Mouse (Mus musculus) limb, embryonic 11.5 days (tissue): ENCODE data around the gene Nlgn2. TPM values are rescaled to one million over a fixed set of nuclear protein-coding genes. Genes with fewer than 3 reads are reported as not detected.

Experiments used
- ATAC-seq: fragments of 200-750 bp; cut with Nextera tagmentation; 2 replicates; pipeline ENCODE4 v1.8.0; 2017; ENCODE audit warnings: low read depth; ENCODE audit not compliant: insufficient number of reproducible peaks, low FRiP score, low TSS enrichment
- DNase-seq: peaks from one replicate; pipeline ENCODE4 v3.0.0-alpha.2; 2015; ENCODE audit warnings: low spot score
- H3K27ac ChIP-seq: fragments of 300-500 bp; sonication (generic); replicated peaks from 2 replicates; pipeline ENCODE4 v1.5.1; 2014; ENCODE audit warnings: low read depth, mild to moderate bottlenecking, low read length
- H3K27me3 ChIP-seq: fragments of 300-500 bp; sonication (generic); 2 replicates; pipeline ENCODE4 v1.6.1; 2014; ENCODE audit warnings: mild to moderate bottlenecking, low read length, mixed read lengths; ENCODE audit not compliant: control insufficient read depth, insufficient read depth
- H3K36me3 ChIP-seq: fragments of 300-500 bp; sonication (generic); 2 replicates; pipeline ENCODE4 v1.6.1; 2014; ENCODE audit warnings: mild to moderate bottlenecking, low read length, moderate library complexity, mixed read lengths; ENCODE audit not compliant: control insufficient read depth, insufficient read depth
- H3K4me1 ChIP-seq: fragments of 300-500 bp; sonication (generic); 2 replicates; pipeline ENCODE4 v1.6.1; 2014; ENCODE audit warnings: low read length, mixed read lengths; ENCODE audit not compliant: control insufficient read depth, insufficient read depth
- H3K4me2 ChIP-seq: fragments of 300-500 bp; sonication (generic); 2 replicates; pipeline ENCODE4 v1.6.1; 2014; ENCODE audit warnings: low read depth, mild to moderate bottlenecking, moderate library complexity; ENCODE audit not compliant: severe bottlenecking
- H3K4me3 ChIP-seq: fragments of 300-500 bp; sonication (generic); 2 replicates; pipeline ENCODE4 v1.5.1; 2014; ENCODE audit warnings: low read depth, low read length
- H3K9ac ChIP-seq: fragments of 300-500 bp; sonication (generic); 2 replicates; pipeline ENCODE4 v1.6.1; 2014; ENCODE audit warnings: mild to moderate bottlenecking, low read length
- H3K9me3 ChIP-seq: fragments of 300-500 bp; sonication (generic); 2 replicates; pipeline ENCODE4 v1.6.1; 2016; ENCODE audit warnings: low read length; ENCODE audit not compliant: control insufficient read depth
- WGBS: fragments of 180-500 bp; shearing (Covaris S2); extraction: QIAGEN DNeasy Blood & Tissue Kit; methylation state at CpG from one replicate; pipeline ENCODE4 v1.1.7; 2014; 5-methylcytosine and 5-hydroxymethylcytosine counted together
- polyA plus RNA-seq: library from polyadenylated mRNA; unstranded; fragments of >200 nt; fragmentation: Nextera tagmentation; extraction: Ambion mirVana; gene quantifications from 2 replicates; pipeline ENCODE4 v1.2.1, GENCODE M21; 2014

Nlgn2 gene
- polyA plus RNA-seq, 1 experiment from 2014 or later, result 5.8 TPM

- Histone ChIP-seq H3K9me3 (no peaks in the 10 kb centered on the region), H3K9ac (no peak overlapping the region), H3K27me3 (peaks cover 14% of the 10 kb centered on the region), H3K4me3 (no peak overlapping the region), H3K27ac (no peak overlapping the region), H3K4me1 (no peaks in the 10 kb centered on the region), H3K4me2 (no peak overlapping the region), H3K36me3 (peaks cover 15% of the 10 kb centered on the region)
- no peak for ATAC-seq
- 73% methylated on average over 7 of the region's 7 CpGs for WGBS
- DNase-seq, result no peak
Observed at GRCm38 (mm10) chr11:69853994-69854393, 16.4 kb upstream of the Nlgn2 start.

GRCm38 (mm10) chr11:69850754-69851153, 13.2 kb upstream of the Nlgn2 start:
- Histone ChIP-seq H3K4me2 (no peak overlapping the region), H3K4me1 (peaks cover 11% of the 10 kb centered on the region), H3K9ac (no peak overlapping the region), H3K9me3 (no peaks in the 10 kb centered on the region), H3K4me3 (no peak overlapping the region), H3K27ac (no peak overlapping the region), H3K36me3 (peaks cover 15% of the 10 kb centered on the region), H3K27me3 (no peaks in the 10 kb centered on the region)
- no peak for DNase-seq
- WGBS, result 77% methylated on average over 8 of the region's 8 CpGs
- ATAC-seq, result no peak

GRCm38 (mm10) chr11:69849884-69850283, 12.3 kb upstream of the Nlgn2 start:
- 94% methylated on average over 15 of the region's 15 CpGs for WGBS

GRCm38 (mm10) chr11:69849128-69849527, 11.5 kb upstream of the Nlgn2 start:
- H3K9ac ChIP-seq, result no peak overlapping the region
- no peaks in the 10 kb centered on the region for H3K9me3 ChIP-seq
- DNase-seq (no peak), ATAC-seq (no peak)
- H3K36me3 ChIP-seq, result peaks cover 15% of the 10 kb centered on the region
- peaks cover 11% of the 10 kb centered on the region for H3K4me1 ChIP-seq
- 91% methylated on average over 9 of the region's 9 CpGs for WGBS
- no peaks in the 10 kb centered on the region for H3K27me3 ChIP-seq
- H3K4me2 ChIP-seq, result 0 out of 2 replicates have a peak overlapping the region, but pooled peaks have one; percentile 10
- H3K4me3 ChIP-seq, result no peak overlapping the region
- no peak overlapping the region for H3K27ac ChIP-seq

More at GRCm38 (mm10) chr11:69849884-69850283, 12.3 kb upstream of the Nlgn2 start:
- H3K27ac ChIP-seq, result no peak overlapping the region
- H3K27me3 ChIP-seq, result no peaks in the 10 kb centered on the region
- ATAC-seq (no peak), DNase-seq (no peak)
- peaks cover 15% of the 10 kb centered on the region for H3K36me3 ChIP-seq
- H3K4me1 ChIP-seq, result peaks cover 11% of the 10 kb centered on the region
- H3K4me3 ChIP-seq, result no peak overlapping the region
- no peaks in the 10 kb centered on the region for H3K9me3 ChIP-seq
- no peak overlapping the region for H3K9ac ChIP-seq
- H3K4me2 ChIP-seq, result no peak overlapping the region

- H3K4me2 ChIP-seq, result no peak overlapping the region; the same call in 1 of the 2 replicates
- H3K27ac ChIP-seq, result no peak overlapping the region
- peaks cover 15% of the 10 kb centered on the region for H3K36me3 ChIP-seq
- ATAC-seq (no peak), DNase-seq (no peak)
- no peak overlapping the region for H3K4me3 ChIP-seq
- WGBS, result 94% methylated on average over 6 of the region's 6 CpGs
- H3K9me3 ChIP-seq, result no peaks in the 10 kb centered on the region
- no peaks in the 10 kb centered on the region for H3K27me3 ChIP-seq
- peaks cover 11% of the 10 kb centered on the region for H3K4me1 ChIP-seq
- H3K9ac ChIP-seq, result no peak overlapping the region
Observed at GRCm38 (mm10) chr11:69848021-69848420, 10.4 kb upstream of the Nlgn2 start.

- H3K4me1 ChIP-seq, result peaks cover 11% of the 10 kb centered on the region
- H3K36me3 ChIP-seq, result peaks cover 15% of the 10 kb centered on the region
- ATAC-seq (peak; percentile 53; the same call in 1 of the 2 replicates), DNase-seq (peak; percentile 62)
- H3K4me2 ChIP-seq, result peak overlapping the region; percentile 75
- H3K27me3 ChIP-seq, result no peaks in the 10 kb centered on the region
- peak overlapping the region; percentile 97 for H3K27ac ChIP-seq
- H3K9me3 ChIP-seq, result no peaks in the 10 kb centered on the region
- H3K4me3 ChIP-seq, result peak overlapping the region; percentile 74
- peak overlapping the region; percentile 70 for H3K9ac ChIP-seq
- WGBS, result 11% methylated on average over 37 of the region's 37 CpGs
Observed at GRCm38 (mm10) chr11:69846738-69847688, 9.4 kb upstream of the Nlgn2 start.

GRCm38 (mm10) chr11:69846198-69846680, 8.7 kb upstream of the Nlgn2 start, which contains the start of gene Plscr3:
TSS of gene Plscr3 (plus strand) at chr11:69846376.
- peak; percentile 88 for ATAC-seq
- Histone ChIP-seq H3K27ac (peak within 1 kb of the TSS; percentile 97), H3K4me1 (peaks cover 11% of the 10 kb centered on the region), H3K9ac (peak within 1 kb of the TSS; percentile 70), H3K36me3 (peaks cover 10% of the 10 kb centered on the region), H3K9me3 (no peaks in the 10 kb centered on the region), H3K4me3 (peak within 1 kb of the TSS; percentile 74), H3K27me3 (no peaks in the 10 kb centered on the region), H3K4me2 (peak within 1 kb of the TSS; percentile 75)
- WGBS, result under 1% methylated on average over 38 of the region's 38 CpGs
- DNase-seq, result peak; percentile 97

GRCm38 (mm10) chr11:69838714-69839104, 1.1 kb upstream of the Nlgn2 start:
- no peaks in the 10 kb centered on the region for H3K9me3 ChIP-seq
- no peak for DNase-seq
- peaks cover 14% of the 10 kb centered on the region for H3K27me3 ChIP-seq
- H3K4me3 ChIP-seq, result peak overlapping the region; percentile 62
- peak; percentile 1; the same call in 1 of the 2 replicates for ATAC-seq
- H3K9ac ChIP-seq, result peak overlapping the region; percentile 63
- peaks cover 24% of the 10 kb centered on the region for H3K4me1 ChIP-seq
- no peaks in the 10 kb centered on the region for H3K36me3 ChIP-seq
- WGBS, result 3% methylated on average over 7 of the region's 7 CpGs
- H3K4me2 ChIP-seq, result peak overlapping the region; percentile 66
- peak overlapping the region; percentile 81 for H3K27ac ChIP-seq
